Mouse (Mus musculus): ENCODE measurements around the gene Mrgbp. TPM values are rescaled to one million over a fixed set of nuclear protein-coding genes. Genes with fewer than 3 reads are reported as not detected.

The Mrgbp gene
- polyA plus RNA-seq, 1 experiment from 2014 or later = 23.4 TPM

DNA sequence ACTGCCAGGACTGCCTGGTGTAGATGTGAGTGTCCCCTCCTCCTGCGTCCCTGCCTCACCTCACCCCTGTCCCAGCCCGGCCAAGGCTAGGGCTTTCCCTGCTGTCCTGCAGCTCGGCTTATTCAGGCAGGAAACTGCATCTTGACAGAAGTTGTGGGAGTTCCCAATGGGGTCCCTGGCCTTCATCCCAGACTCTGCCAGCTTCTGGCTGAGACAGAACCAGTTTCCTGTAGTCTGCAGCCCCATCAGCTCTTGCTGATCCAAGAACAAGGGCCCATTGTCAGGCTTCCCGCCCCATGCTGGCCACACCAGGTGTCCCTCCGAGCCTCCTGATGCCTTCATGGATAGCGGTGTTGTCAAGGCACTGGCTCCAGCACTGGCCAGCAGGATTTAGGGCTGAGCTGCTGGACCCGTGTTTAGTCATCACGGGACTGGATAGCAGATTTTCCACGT is 19.5 kb downstream of the Mrgbp start:
- Histone ChIP-seq H3K27me3 (replicated peaks; ENCODE audit: control insufficient read depth, insufficient read depth, low read length) (0 out of 2 replicates have a peak, but pooled peaks cover 5% of the 10 kb centered on the region), H3K4me1 (ENCODE audit: control insufficient read depth, insufficient read depth, low read length) (peaks cover 20% of the 10 kb centered on the region), H3K4me3 (ENCODE audit: low read depth, low read length) (peak overlapping the region; percentile 42), H3K27ac (replicated peaks; ENCODE audit: low read depth, low read length) (peak overlapping the region; percentile 86), H3K9me3 (ENCODE audit: control insufficient read depth, low read length) (no peaks in the 10 kb centered on the region), H3K4me2 (ENCODE audit: low read depth, low read length) (peak overlapping the region; percentile 59), H3K9ac (ENCODE audit: low read depth, low read length) (peak overlapping the region; percentile 61), H3K36me3 (ENCODE audit: control insufficient read depth, insufficient read depth, low read length) (no peaks in the 10 kb centered on the region; the same call in 1 of the 2 replicates)
- WGBS = 10% methylated on average over 8 of the region's 9 CpGs
- peak; percentile 61 for DNase-seq (ENCODE audit: low spot score)
- no peak; the same call in 1 of the 2 replicates for ATAC-seq (ENCODE audit: low read depth)

DNA sequence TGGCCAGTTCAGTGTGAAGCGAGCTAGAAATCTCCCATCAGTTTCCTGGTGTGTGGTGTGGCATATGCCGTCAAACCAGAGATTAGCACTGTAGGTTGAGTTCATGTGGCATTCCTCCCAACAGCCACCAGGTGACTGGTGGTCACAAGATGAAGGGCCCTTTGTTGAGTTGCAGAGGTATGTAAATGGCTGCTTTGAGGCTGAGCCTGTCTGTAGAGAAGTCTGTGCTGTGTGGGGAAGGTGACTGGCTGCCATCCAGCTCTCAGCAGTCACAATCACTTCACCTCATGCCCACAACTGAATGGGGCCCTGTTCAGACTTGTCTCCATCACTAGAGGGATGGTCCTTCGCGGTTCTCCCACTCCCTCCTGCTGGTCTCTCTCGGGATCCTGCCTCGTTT is 23.7 kb downstream of the Mrgbp start:
- Histone ChIP-seq H3K27me3 (replicated peaks; ENCODE audit: control insufficient read depth, insufficient read depth, low read length) (no peaks in the 10 kb centered on the region), H3K4me3 (ENCODE audit: low read depth, low read length) (no peak overlapping the region), H3K9ac (ENCODE audit: low read depth, low read length) (no peak overlapping the region), H3K27ac (replicated peaks; ENCODE audit: low read depth, low read length) (peak overlapping the region; percentile 50), H3K9me3 (ENCODE audit: control insufficient read depth, low read length) (no peaks in the 10 kb centered on the region), H3K36me3 (ENCODE audit: control insufficient read depth, insufficient read depth, low read length) (no peaks in the 10 kb centered on the region; the same call in 1 of the 2 replicates), H3K4me1 (ENCODE audit: control insufficient read depth, insufficient read depth, low read length) (peaks cover 7% of the 10 kb centered on the region), H3K4me2 (ENCODE audit: low read depth, low read length) (no peak overlapping the region)
- ATAC-seq (ENCODE audit: low read depth) = peak; percentile 69
- peak; percentile 72 for DNase-seq (ENCODE audit: low spot score)
- WGBS = 43% methylated on average over 6 of the region's 6 CpGs

DNA sequence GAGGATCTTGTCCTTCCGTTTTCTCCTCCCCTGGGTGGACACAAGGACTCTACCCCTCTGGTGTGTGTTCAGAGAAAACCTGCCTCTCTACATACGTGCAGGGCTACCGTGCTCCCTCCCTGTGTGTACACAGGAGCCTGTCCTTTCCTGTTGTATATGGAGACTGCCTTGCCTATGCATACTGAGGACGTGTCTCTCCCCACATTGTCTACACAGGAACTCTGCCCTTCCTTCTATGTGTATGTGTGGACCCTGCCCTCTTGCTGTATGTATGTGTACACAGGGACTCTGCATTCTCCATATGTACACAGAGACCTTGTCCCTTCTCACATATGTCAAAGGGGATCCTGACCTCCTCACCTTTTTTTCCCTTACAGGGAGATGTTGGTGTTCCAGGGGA is 29.2 kb downstream of the Mrgbp start:
- 72% methylated on average over 4 of the region's 4 CpGs for WGBS
- H3K36me3 ChIP-seq (ENCODE audit: control insufficient read depth, insufficient read depth, low read length) = no peaks in the 10 kb centered on the region; the same call in 1 of the 2 replicates
- DNase-seq (ENCODE audit: low spot score) (no peak), ATAC-seq (ENCODE audit: low read depth) (no peak)
- H3K4me2 ChIP-seq (ENCODE audit: low read depth, low read length) = no peak overlapping the region
- H3K9ac ChIP-seq (ENCODE audit: low read depth, low read length) = no peak overlapping the region
- no peak overlapping the region for H3K4me3 ChIP-seq (ENCODE audit: low read depth, low read length)
- no peaks in the 10 kb centered on the region for H3K9me3 ChIP-seq (ENCODE audit: control insufficient read depth, low read length)
- H3K27me3 ChIP-seq (replicated peaks; ENCODE audit: control insufficient read depth, insufficient read depth, low read length) = no peaks in the 10 kb centered on the region
- H3K4me1 ChIP-seq (ENCODE audit: control insufficient read depth, insufficient read depth, low read length) = no peaks in the 10 kb centered on the region
- H3K27ac ChIP-seq (replicated peaks; ENCODE audit: low read depth, low read length) = 0 out of 2 replicates have a peak overlapping the region, but pooled peaks have one; percentile 10

DNA sequence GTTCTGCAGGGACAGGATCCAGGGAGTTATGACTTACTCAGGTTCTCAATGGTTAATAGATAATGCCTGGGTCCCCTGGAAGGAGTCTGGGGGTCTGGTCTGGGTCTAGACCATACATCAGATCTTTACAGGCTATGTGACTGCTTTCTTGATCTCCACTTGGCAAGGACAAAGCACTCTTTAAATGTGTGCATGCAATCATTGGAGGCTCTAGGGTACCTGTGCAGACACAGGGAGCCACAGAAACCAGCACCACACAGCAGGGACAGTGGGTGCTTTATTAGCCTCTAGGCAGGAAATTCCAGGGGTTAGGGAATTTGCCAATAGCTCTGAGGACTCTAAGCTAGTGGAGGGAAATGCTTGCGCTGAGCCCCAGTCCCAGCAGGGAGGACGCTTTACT is 30.8 kb downstream of the Mrgbp start:
- ATAC-seq (ENCODE audit: low read depth) = peak; percentile 42
- Histone ChIP-seq H3K4me1 (ENCODE audit: control insufficient read depth, insufficient read depth, low read length) (no peaks in the 10 kb centered on the region), H3K27me3 (replicated peaks; ENCODE audit: control insufficient read depth, insufficient read depth, low read length) (no peaks in the 10 kb centered on the region), H3K4me3 (ENCODE audit: low read depth, low read length) (no peak overlapping the region), H3K36me3 (ENCODE audit: control insufficient read depth, insufficient read depth, low read length) (no peaks in the 10 kb centered on the region), H3K4me2 (ENCODE audit: low read depth, low read length) (no peak overlapping the region), H3K27ac (replicated peaks; ENCODE audit: low read depth, low read length) (no peak overlapping the region; the same call in 1 of the 2 replicates), H3K9ac (ENCODE audit: low read depth, low read length) (no peak overlapping the region), H3K9me3 (ENCODE audit: control insufficient read depth, low read length) (no peaks in the 10 kb centered on the region)
- 56% methylated on average over 2 of the region's 2 CpGs for WGBS
- peak; percentile 20 for DNase-seq (ENCODE audit: low spot score)

Other genes starting within 250 kb of the Mrgbp start
- not detected in 2 replicates for gene Gata5, start 246.6 kb upstream of the Mrgbp start, polyA plus RNA-seq (2014; fragmentation: Nextera tagmentation; extraction: Ambion mirVana)
- 1.4 and 1.9 TPM in 2 replicates for gene Slco4a1, start 125.1 kb upstream of the Mrgbp start, polyA plus RNA-seq (2014; fragmentation: Nextera tagmentation; extraction: Ambion mirVana)
- gene Ntsr1, start 81.3 kb upstream of the Mrgbp start, polyA plus RNA-seq (2014; fragmentation: Nextera tagmentation; extraction: Ambion mirVana) = 0.70 and 1.00 TPM in 2 replicates
- 66.3 and 78.2 TPM in 2 replicates for gene Ogfr, start 7.9 kb downstream of the Mrgbp start, polyA plus RNA-seq (2014; fragmentation: Nextera tagmentation; extraction: Ambion mirVana)
- gene Col9a3, start 16.5 kb downstream of the Mrgbp start, polyA plus RNA-seq (2014; fragmentation: Nextera tagmentation; extraction: Ambion mirVana) = 164 and 277 TPM in 2 replicates
- 0.34 and 0.88 TPM in 2 replicates for gene Tcfl5, start 61.4 kb downstream of the Mrgbp start, polyA plus RNA-seq (2014; fragmentation: Nextera tagmentation; extraction: Ambion mirVana)
- gene Dido1, start 128.7 kb downstream of the Mrgbp start, polyA plus RNA-seq (2014; fragmentation: Nextera tagmentation; extraction: Ambion mirVana) = 26.0 and 27.8 TPM in 2 replicates
- 56.8 and 59.4 TPM in 2 replicates for gene Gid8, start 128.8 kb downstream of the Mrgbp start, polyA plus RNA-seq (2014; fragmentation: Nextera tagmentation; extraction: Ambion mirVana)
- 1.5 and 2.9 TPM in 2 replicates for gene Slc17a9, start 144.0 kb downstream of the Mrgbp start, polyA plus RNA-seq (2014; fragmentation: Nextera tagmentation; extraction: Ambion mirVana)
- 0.08 TPM in 1 of 2 replicates, not detected in the other for gene Bhlhe23, start 195.6 kb downstream of the Mrgbp start, polyA plus RNA-seq (2014; fragmentation: Nextera tagmentation; extraction: Ambion mirVana)

Measured in embryonic facial prominence, embryonic 14.5 days (tissue).